Mouse (Mus musculus): ENCODE measurements around the gene S1pr1. TPM values are rescaled to one million over a fixed set of nuclear protein-coding genes. Genes with fewer than 3 reads are reported as not detected.

Gene S1pr1
- polyA plus RNA-seq, 1 experiment from 2014 or later: 11.3 TPM

DNA sequence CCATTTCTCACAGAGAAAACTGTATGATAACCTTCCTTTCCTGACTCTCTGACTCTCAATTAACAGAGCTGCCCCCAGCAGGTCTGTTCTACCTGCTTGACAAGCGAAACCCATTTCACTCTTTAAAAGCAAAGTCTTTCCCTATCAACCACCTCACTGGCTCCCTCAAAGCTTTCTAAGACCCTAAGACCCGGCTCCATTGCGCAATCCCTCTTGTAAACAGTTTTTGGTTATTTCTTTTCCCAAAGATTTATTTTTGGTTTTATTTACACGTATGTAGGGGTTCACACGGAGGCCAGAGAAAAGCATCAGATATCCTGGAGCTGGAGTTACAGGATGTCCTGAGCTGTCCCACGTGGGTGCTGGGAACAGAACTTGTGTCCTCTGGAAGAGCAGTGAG is 4.0 kb upstream of the S1pr1 start:
- 68% methylated on average over 6 of the region's 6 CpGs for WGBS
- ATAC-seq (replicated peaks; ENCODE audit: low FRiP score, low TSS enrichment, low read depth) (no peak), DNase-seq (ENCODE audit: low spot score) (no peak)

DNA sequence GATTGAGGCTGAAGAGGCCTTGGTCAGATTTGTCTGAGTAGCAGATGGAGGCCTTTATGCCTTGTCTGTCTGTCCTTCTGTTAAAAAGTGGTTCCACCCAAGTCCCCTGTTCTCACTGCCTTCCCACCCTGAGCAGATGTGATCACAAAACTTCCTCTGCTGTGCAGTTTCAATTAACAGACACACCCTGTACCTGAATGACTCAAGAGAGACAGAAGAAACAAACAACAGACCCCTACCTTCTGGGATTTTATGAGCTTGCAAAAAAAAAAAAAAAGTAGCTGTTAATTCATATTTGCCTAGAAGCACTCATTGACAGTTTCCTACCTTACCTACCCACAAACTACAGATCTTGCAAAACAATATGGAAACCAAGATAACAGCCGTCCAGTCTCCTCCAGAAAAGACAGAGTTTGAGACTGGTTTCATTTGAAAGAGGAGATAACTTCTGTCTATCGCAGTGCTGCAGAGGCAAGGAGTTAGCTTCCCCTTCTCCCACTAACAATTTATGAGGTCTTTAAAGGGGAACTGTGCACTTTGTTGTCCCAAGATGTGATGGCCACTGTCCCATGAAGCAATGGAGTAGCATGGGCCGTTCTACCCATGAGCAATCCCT is 1.1 kb upstream of the S1pr1 start:
- peak overlapping the region; percentile 83 for H3K4me2 ChIP-seq (ENCODE audit: low read length)
- 83% methylated on average over 3 of the region's 3 CpGs for WGBS
- no peak for ATAC-seq (replicated peaks; ENCODE audit: low FRiP score, low TSS enrichment, low read depth)

More for the DNA sequence above, 4.0 kb upstream of the S1pr1 start:
- Histone ChIP-seq H3K36me3 (ENCODE audit: control insufficient read depth, insufficient read depth, low read length) (no peaks in the 10 kb centered on the region), H3K27ac (ENCODE audit: low read depth) (no peak overlapping the region), H3K4me2 (ENCODE audit: low read length) (no peak overlapping the region), H3K4me3 (ENCODE audit: low read depth, low read length) (no peak overlapping the region), H3K9me3 (ENCODE audit: control insufficient read depth, low read length) (no peaks in the 10 kb centered on the region), H3K27me3 (replicated peaks; ENCODE audit: control insufficient read depth, insufficient read depth, low read length) (no peaks in the 10 kb centered on the region), H3K9ac (ENCODE audit: low read length) (no peak overlapping the region), H3K4me1 (replicated peaks; ENCODE audit: control insufficient read depth, insufficient read depth, low read length) (peaks cover 5% of the 10 kb centered on the region; the same call in 1 of the 2 replicates)

DNA sequence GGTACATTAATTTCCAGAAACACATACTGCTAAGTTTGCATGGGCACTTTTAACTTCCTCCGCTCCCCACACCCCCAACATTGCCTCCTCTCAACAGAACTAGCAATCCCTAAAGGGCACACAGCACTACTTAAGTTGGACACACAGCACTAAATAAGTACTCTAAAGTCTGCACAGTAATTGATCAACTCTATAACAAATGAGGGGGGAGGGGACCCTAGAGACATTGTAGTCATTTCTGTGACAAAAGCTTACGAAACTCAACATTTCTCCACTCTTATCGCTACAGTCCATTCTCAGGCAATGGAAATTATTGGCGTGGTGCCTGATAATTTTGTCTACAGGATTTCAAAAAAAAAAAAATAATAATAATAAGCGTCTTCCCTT is 830 bp downstream of the S1pr1 start:
- DNase-seq (ENCODE audit: low spot score) (no peak), ATAC-seq (replicated peaks; ENCODE audit: low FRiP score, low TSS enrichment, low read depth) (no peak)
- peak overlapping the region; percentile 72 for H3K9ac ChIP-seq (ENCODE audit: low read length)
- peak overlapping the region; percentile 81; the same call in 1 of the 2 replicates for H3K27ac ChIP-seq (ENCODE audit: low read depth)
- H3K4me2 ChIP-seq (ENCODE audit: low read length): peak overlapping the region; percentile 83
- H3K36me3 ChIP-seq (ENCODE audit: control insufficient read depth, insufficient read depth, low read length): no peaks in the 10 kb centered on the region
- H3K4me3 ChIP-seq (ENCODE audit: low read depth, low read length): peak overlapping the region; percentile 59
- H3K9me3 ChIP-seq (ENCODE audit: control insufficient read depth, low read length): no peaks in the 10 kb centered on the region
- WGBS: 9% methylated on average over 5 of the region's 5 CpGs
- H3K27me3 ChIP-seq (replicated peaks; ENCODE audit: control insufficient read depth, insufficient read depth, low read length): no peaks in the 10 kb centered on the region
- peaks cover 5% of the 10 kb centered on the region; the same call in 1 of the 2 replicates for H3K4me1 ChIP-seq (replicated peaks; ENCODE audit: control insufficient read depth, insufficient read depth, low read length)

More for the DNA sequence above, 1.1 kb upstream of the S1pr1 start:
- Histone ChIP-seq H3K9me3 (ENCODE audit: control insufficient read depth, low read length) (no peaks in the 10 kb centered on the region), H3K4me1 (replicated peaks; ENCODE audit: control insufficient read depth, insufficient read depth, low read length) (peaks cover 5% of the 10 kb centered on the region; the same call in 1 of the 2 replicates), H3K27ac (ENCODE audit: low read depth) (no peak overlapping the region), H3K36me3 (ENCODE audit: control insufficient read depth, insufficient read depth, low read length) (no peaks in the 10 kb centered on the region), H3K9ac (ENCODE audit: low read length) (peak overlapping the region; percentile 72; the same call in 1 of the 2 replicates), H3K27me3 (replicated peaks; ENCODE audit: control insufficient read depth, insufficient read depth, low read length) (no peaks in the 10 kb centered on the region), H3K4me3 (ENCODE audit: low read depth, low read length) (peak overlapping the region; percentile 59)
- DNase-seq (ENCODE audit: low spot score): no peak

DNA sequence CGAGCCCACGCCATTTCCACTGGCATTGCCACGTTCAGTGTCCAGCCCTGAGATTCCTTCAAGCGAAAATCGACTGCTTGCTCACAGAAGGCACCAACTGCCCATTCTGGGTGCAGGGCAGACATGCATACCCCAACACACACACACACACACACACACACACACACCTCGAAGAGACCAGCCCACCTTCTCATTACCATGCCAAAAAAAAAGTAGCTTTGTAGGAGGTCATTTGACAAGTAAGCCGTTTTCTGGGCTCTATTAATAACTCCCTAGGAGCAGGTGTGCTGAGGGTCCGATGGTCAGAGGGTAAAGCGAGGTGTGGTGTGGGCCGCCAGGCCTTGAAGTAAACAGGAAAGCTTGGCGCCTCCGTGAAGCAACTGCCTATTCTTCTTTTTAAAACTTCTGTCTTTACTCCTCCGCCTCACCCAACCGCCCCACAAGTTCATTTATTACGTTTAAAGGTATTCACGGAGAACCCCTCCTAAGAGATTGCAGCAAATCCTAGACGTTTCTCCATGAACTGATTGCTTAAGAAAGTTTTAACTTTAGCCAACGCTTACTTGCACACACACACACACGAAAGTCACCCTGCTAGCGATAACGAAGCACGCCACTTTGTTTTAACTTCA is 1.3 kb downstream of the S1pr1 start:
- WGBS: 26% methylated on average over 22 of the region's 22 CpGs
- no peak for ATAC-seq (replicated peaks; ENCODE audit: low FRiP score, low TSS enrichment, low read depth)
- H3K27ac ChIP-seq (ENCODE audit: low read depth): 0 out of 2 replicates have a peak overlapping the region, but pooled peaks have one; percentile 81

DNA sequence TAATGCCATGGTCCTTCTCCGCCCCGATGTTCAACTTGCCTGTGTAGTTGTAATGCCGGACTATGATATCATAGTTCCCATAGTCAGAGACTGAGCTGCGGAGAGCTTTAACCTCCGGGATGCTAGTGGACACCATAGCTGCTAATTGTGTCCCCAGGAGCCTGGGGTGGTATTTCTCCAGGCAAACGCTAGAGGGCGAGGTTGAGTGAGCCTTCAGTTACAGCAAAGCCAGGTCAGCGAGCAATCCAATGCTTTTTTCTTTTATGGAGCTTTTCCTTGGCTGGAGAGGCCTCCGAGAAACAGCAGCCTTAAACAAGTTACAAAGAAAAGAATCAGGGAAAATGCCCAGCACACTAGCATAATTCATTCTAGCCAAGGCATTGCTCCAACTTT is 2.1 kb downstream of the S1pr1 start:
- peak overlapping the region; percentile 59; the same call in 1 of the 2 replicates for H3K4me3 ChIP-seq (ENCODE audit: low read depth, low read length)
- no peak for ATAC-seq (replicated peaks; ENCODE audit: low FRiP score, low TSS enrichment, low read depth)
- 16% methylated on average over 9 of the region's 9 CpGs for WGBS
- H3K4me1 ChIP-seq (replicated peaks; ENCODE audit: control insufficient read depth, insufficient read depth, low read length): peaks cover 5% of the 10 kb centered on the region; the same call in 1 of the 2 replicates
- H3K9ac ChIP-seq (ENCODE audit: low read length): no peak overlapping the region
- H3K36me3 ChIP-seq (ENCODE audit: control insufficient read depth, insufficient read depth, low read length): no peaks in the 10 kb centered on the region
- H3K9me3 ChIP-seq (ENCODE audit: control insufficient read depth, low read length): no peaks in the 10 kb centered on the region
- H3K27me3 ChIP-seq (replicated peaks; ENCODE audit: control insufficient read depth, insufficient read depth, low read length): no peaks in the 10 kb centered on the region
- no peak overlapping the region for H3K27ac ChIP-seq (ENCODE audit: low read depth)
- H3K4me2 ChIP-seq (ENCODE audit: low read length): peak overlapping the region; percentile 83
- peak; percentile 82 for DNase-seq (ENCODE audit: low spot score)

More for the DNA sequence above, 1.3 kb downstream of the S1pr1 start:
- Histone ChIP-seq H3K9me3 (ENCODE audit: control insufficient read depth, low read length) (no peaks in the 10 kb centered on the region), H3K27me3 (replicated peaks; ENCODE audit: control insufficient read depth, insufficient read depth, low read length) (no peaks in the 10 kb centered on the region), H3K4me2 (ENCODE audit: low read length) (peak overlapping the region; percentile 83), H3K4me3 (ENCODE audit: low read depth, low read length) (peak overlapping the region; percentile 59), H3K9ac (ENCODE audit: low read length) (peak overlapping the region; percentile 72), H3K4me1 (replicated peaks; ENCODE audit: control insufficient read depth, insufficient read depth, low read length) (peaks cover 5% of the 10 kb centered on the region; the same call in 1 of the 2 replicates), H3K36me3 (ENCODE audit: control insufficient read depth, insufficient read depth, low read length) (no peaks in the 10 kb centered on the region)
- no peak for DNase-seq (ENCODE audit: low spot score)

DNA sequence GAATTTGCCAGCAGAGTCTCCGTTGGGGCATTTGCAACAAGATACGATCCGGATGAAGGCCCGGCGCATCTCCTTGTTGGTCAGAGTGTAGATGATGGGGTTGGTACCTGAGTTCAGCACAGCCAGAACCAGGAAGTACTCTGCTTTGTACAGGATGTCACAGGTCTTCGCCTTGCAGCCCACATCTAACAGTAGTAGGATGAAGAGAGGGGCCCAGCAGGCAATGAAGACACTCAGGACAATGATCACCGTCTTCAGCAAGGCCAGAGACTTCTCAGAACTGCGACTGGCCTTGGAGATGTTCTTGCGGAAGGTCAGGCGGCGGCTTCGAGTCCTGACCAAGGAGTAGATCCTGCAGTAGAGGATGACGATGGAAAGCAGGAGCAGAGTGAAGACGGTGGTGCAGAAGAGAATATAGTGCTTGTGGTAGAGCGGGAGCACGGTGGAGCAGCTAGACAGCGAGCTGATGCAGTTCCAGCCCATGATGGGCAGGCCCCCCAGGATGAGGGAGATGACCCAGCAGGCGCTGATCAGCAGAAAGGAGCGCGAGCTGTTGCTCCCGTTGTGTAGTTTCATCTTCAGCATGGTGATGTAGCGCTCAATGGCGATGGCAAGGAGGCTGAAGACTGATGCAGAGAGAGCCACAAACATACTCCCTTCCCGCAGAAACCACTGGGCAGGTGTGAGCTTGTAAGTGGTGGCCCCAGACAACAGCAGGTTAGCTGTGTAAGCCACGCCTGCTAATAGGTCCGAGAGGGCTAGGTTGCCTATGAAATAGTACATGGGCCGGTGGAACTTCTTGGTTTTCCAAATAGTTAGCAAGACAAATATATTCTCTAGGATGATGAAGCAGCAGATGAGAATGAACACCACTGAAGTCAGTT is 2.7 kb downstream of the S1pr1 start:
- WGBS: 91% methylated on average over 27 of the region's 27 CpGs
- H3K4me1 ChIP-seq (replicated peaks; ENCODE audit: control insufficient read depth, insufficient read depth, low read length): peaks cover 5% of the 10 kb centered on the region; the same call in 1 of the 2 replicates
- ATAC-seq (replicated peaks; ENCODE audit: low FRiP score, low TSS enrichment, low read depth) (no peak), DNase-seq (ENCODE audit: low spot score) (no peak)
- no peaks in the 10 kb centered on the region for H3K27me3 ChIP-seq (replicated peaks; ENCODE audit: control insufficient read depth, insufficient read depth, low read length)
- H3K36me3 ChIP-seq (ENCODE audit: control insufficient read depth, insufficient read depth, low read length): no peaks in the 10 kb centered on the region
- H3K4me2 ChIP-seq (ENCODE audit: low read length): peak overlapping the region; percentile 30
- no peaks in the 10 kb centered on the region for H3K9me3 ChIP-seq (ENCODE audit: control insufficient read depth, low read length)
- H3K27ac ChIP-seq (ENCODE audit: low read depth): no peak overlapping the region
- H3K9ac ChIP-seq (ENCODE audit: low read length): no peak overlapping the region
- H3K4me3 ChIP-seq (ENCODE audit: low read depth, low read length): no peak overlapping the region

DNA sequence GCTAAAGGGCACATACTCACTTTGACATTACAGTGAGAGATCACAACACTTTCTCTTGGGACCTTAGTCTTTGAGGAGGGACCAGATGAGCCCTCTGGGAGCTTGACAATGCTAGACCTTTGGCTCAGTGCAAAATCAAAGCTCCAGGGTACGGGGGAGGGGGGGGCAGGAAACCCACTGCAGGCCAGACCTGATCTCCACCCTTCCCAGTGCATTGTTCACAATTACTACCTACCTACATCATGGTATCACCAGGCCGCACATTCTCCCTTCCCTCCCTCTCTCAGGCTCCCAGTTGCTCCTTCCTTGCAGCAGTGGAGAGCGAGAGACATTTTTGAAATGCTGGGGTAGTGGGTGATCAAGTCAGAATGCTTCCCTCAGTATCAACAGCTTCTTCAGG is 3.5 kb downstream of the S1pr1 start:
- H3K4me2 ChIP-seq (ENCODE audit: low read length): no peak overlapping the region
- no peak overlapping the region for H3K4me3 ChIP-seq (ENCODE audit: low read depth, low read length)

DNA sequence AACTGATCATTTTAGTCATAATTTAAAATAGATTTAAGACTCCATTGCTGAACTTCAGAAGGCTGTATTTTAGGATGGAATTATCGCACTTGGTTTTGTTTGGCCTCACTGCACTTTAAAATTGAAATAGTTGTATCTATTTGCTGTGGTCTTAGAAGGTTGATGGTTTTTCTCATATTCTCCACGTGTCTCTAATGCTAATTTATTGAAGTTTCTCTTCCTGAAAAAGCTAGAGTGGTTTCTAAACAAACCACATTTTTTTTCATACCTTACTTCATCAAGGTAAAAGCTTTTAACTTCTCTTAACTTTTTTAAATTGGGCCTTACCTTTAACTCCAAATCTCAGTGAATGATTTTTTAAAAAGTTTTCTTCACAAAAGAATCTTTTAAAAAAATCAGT is 4.8 kb downstream of the S1pr1 start:
- H3K4me2 ChIP-seq (ENCODE audit: low read length): no peak overlapping the region
- WGBS: 63% methylated on average over 2 of the region's 2 CpGs

More for the DNA sequence above, 3.5 kb downstream of the S1pr1 start:
- H3K9ac ChIP-seq (ENCODE audit: low read length): no peak overlapping the region
- no peaks in the 10 kb centered on the region for H3K36me3 ChIP-seq (ENCODE audit: control insufficient read depth, insufficient read depth, low read length)
- peaks cover 5% of the 10 kb centered on the region; the same call in 1 of the 2 replicates for H3K4me1 ChIP-seq (replicated peaks; ENCODE audit: control insufficient read depth, insufficient read depth, low read length)
- H3K27me3 ChIP-seq (replicated peaks; ENCODE audit: control insufficient read depth, insufficient read depth, low read length): no peaks in the 10 kb centered on the region
- DNase-seq (ENCODE audit: low spot score): no peak
- no peak for ATAC-seq (replicated peaks; ENCODE audit: low FRiP score, low TSS enrichment, low read depth)
- 78% methylated on average over 3 of the region's 3 CpGs for WGBS
- no peaks in the 10 kb centered on the region for H3K9me3 ChIP-seq (ENCODE audit: control insufficient read depth, low read length)
- H3K27ac ChIP-seq (ENCODE audit: low read depth): no peak overlapping the region

More for the DNA sequence above, 4.8 kb downstream of the S1pr1 start:
- ATAC-seq (replicated peaks; ENCODE audit: low FRiP score, low TSS enrichment, low read depth): no peak
- no peaks in the 10 kb centered on the region for H3K9me3 ChIP-seq (ENCODE audit: control insufficient read depth, low read length)
- H3K9ac ChIP-seq (ENCODE audit: low read length): no peak overlapping the region
- no peaks in the 10 kb centered on the region for H3K36me3 ChIP-seq (ENCODE audit: control insufficient read depth, insufficient read depth, low read length)
- DNase-seq (ENCODE audit: low spot score): no peak
- no peaks in the 10 kb centered on the region for H3K27me3 ChIP-seq (replicated peaks; ENCODE audit: control insufficient read depth, insufficient read depth, low read length)
- H3K27ac ChIP-seq (ENCODE audit: low read depth): no peak overlapping the region
- no peak overlapping the region for H3K4me3 ChIP-seq (ENCODE audit: low read depth, low read length)
- H3K4me1 ChIP-seq (replicated peaks; ENCODE audit: control insufficient read depth, insufficient read depth, low read length): no peaks in the 10 kb centered on the region

Measured in intestine, embryonic 14.5 days (tissue).